Mouse (Mus musculus) kidney, postnatal 0 days (tissue): ENCODE measurements around the gene Ghrhr. TPM values are rescaled to one million over a fixed set of nuclear protein-coding genes. Genes with fewer than 3 reads are reported as not detected.

Experiments
- ATAC-seq: fragments of 200-750 bp; cut with Nextera tagmentation; replicated peaks from 2 replicates; pipeline ENCODE4 v1.8.0; 2017; ENCODE audit warnings: low read depth, moderate number of reproducible peaks, moderate TSS enrichment, moderate library complexity; ENCODE audit not compliant: low FRiP score
- DNase-seq: peaks from one replicate; pipeline ENCODE4 v3.0.0-alpha.2; 2016; ENCODE audit warnings: low spot score
- H3K27ac ChIP-seq: fragments of 300-500 bp; sonication (generic); 2 replicates; pipeline ENCODE4 v1.5.1; 2014; ENCODE audit warnings: mild to moderate bottlenecking
- H3K27me3 ChIP-seq: fragments of 300-500 bp; sonication (generic); 2 replicates; pipeline ENCODE4 v1.6.1; 2014; ENCODE audit warnings: low read length, mixed read lengths; ENCODE audit not compliant: insufficient read depth
- H3K36me3 ChIP-seq: fragments of 300-500 bp; sonication (generic); 2 replicates; pipeline ENCODE4 v1.6.1; 2014; ENCODE audit warnings: low read length, mixed read lengths; ENCODE audit not compliant: insufficient read depth
- H3K4me1 ChIP-seq: fragments of 300-500 bp; sonication (generic); replicated peaks from 2 replicates; pipeline ENCODE4 v1.6.1; 2014; ENCODE audit warnings: antibody characterized with exemption, low read length, mixed read lengths; ENCODE audit not compliant: insufficient read depth
- H3K4me2 ChIP-seq: fragments of 300-500 bp; sonication (generic); 2 replicates; pipeline ENCODE4 v1.6.1; 2014; ENCODE audit warnings: mild to moderate bottlenecking, low read length, moderate library complexity, mixed read lengths
- H3K4me3 ChIP-seq: fragments of 300-500 bp; sonication (generic); replicated peaks from 2 replicates; pipeline ENCODE4 v1.5.1; 2014; ENCODE audit warnings: low read depth, low read length
- H3K9ac ChIP-seq: fragments of 300-500 bp; sonication (generic); 2 replicates; pipeline ENCODE4 v1.6.1; 2014; ENCODE audit warnings: low read depth, low read length
- H3K9me3 ChIP-seq: fragments of 300-500 bp; sonication (generic); replicated peaks from 2 replicates; pipeline ENCODE4 v1.6.1; 2016; ENCODE audit warnings: low read length, inconsistent platforms, mixed read lengths
- CTCF ChIP-seq: IDR thresholded peaks from 2 replicates; pipeline ENCODE4 v1.5.1; 2016; ENCODE audit warnings: antibody characterized with exemption, low read depth, mild to moderate bottlenecking, moderate library complexity
- WGBS: fragments of 180-500 bp; shearing (Covaris S2); extraction: QIAGEN DNeasy Blood & Tissue Kit; methylation state at CpG from one replicate; pipeline ENCODE4 v1.1.7; 2014; 5-methylcytosine and 5-hydroxymethylcytosine counted together
- polyA plus RNA-seq: library from polyadenylated mRNA; unstranded; fragments of >200 nt; fragmentation: Nextera tagmentation; extraction: Ambion mirVana; gene quantifications from 2 replicates; pipeline ENCODE4 v1.2.1, GENCODE M21; 2015

Ghrhr gene
- polyA plus RNA-seq, 1 experiment from 2014 or later, result 0.59 TPM

GRCm38 (mm10) chr6:55418746-55419410 is 42.8 kb downstream of the Ghrhr start:
- H3K4me1 ChIP-seq, result no peaks in the 10 kb centered on the region
- DNase-seq (no peak), ATAC-seq (no peak)
- H3K36me3 ChIP-seq, result no peaks in the 10 kb centered on the region
- no peaks in the 10 kb centered on the region for H3K27me3 ChIP-seq
- TF ChIP-seq CTCF, result no peak
- no peak overlapping the region for H3K4me3 ChIP-seq
- no peak overlapping the region for H3K4me2 ChIP-seq
- no peaks in the 10 kb centered on the region for H3K9me3 ChIP-seq
- no peak overlapping the region for H3K27ac ChIP-seq
- WGBS, result 51% methylated on average over 2 of the region's 2 CpGs
- H3K9ac ChIP-seq, result no peak overlapping the region

DNA sequence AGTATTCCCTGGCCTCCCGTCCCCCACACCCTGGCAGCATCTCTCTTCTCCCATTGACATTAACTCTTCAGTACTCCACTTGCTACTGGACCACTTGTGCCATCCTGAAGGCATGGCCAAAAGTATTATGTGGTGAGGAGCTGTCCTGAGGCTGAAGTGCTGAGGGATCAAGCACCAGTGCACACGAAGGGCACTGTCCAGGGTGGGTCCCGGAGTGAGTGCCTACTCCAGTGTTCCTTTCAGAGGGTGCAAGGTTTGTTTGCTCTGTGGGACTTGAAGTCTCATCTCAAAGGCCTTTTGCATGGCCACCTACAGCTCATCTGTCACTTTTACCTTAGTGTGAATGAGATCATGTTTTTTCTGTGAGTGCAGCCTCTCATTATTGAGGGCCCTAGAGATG is 44.3 kb downstream of the Ghrhr start:
- Histone ChIP-seq H3K4me2 (no peak overlapping the region), H3K4me3 (no peak overlapping the region), H3K9me3 (no peaks in the 10 kb centered on the region), H3K9ac (no peak overlapping the region), H3K27me3 (no peaks in the 10 kb centered on the region), H3K4me1 (no peaks in the 10 kb centered on the region), H3K36me3 (no peaks in the 10 kb centered on the region), H3K27ac (no peak overlapping the region)
- ATAC-seq (no peak), DNase-seq (no peak)
- TF ChIP-seq CTCF, result no peak
- WGBS, result 56% methylated on average over 3 of the region's 3 CpGs

DNA sequence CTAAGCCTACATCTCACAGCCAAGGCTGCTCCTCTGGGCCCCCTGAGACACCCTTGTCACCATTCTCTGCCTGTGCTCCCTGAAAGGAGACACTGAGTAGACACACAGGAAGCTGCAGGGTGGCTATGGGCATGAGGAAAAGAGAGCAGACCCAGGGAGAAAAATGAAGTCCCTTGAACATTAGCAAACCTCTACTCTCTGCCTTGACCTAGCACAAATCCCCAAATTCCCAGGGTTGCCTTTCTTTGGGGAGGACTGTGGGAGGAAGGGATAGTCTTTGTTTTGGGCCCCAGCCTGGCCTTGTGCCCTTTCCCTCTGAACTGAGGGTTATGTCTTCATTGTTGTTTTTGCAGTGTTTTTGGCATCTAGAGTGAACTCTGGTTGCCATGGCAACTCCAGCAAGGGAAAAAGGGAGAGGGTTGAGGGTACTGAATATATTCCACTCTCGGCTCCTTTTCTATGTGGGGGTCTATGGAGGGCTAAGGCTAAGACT is 44.8 kb downstream of the Ghrhr start:
- Histone ChIP-seq H3K4me1 (no peaks in the 10 kb centered on the region), H3K27me3 (no peaks in the 10 kb centered on the region), H3K9ac (no peak overlapping the region), H3K4me2 (no peak overlapping the region), H3K4me3 (no peak overlapping the region), H3K9me3 (no peaks in the 10 kb centered on the region), H3K36me3 (no peaks in the 10 kb centered on the region), H3K27ac (no peak overlapping the region)
- no peak for DNase-seq
- no peak for TF ChIP-seq CTCF
- no peak for ATAC-seq
- 6% methylated on average over 1 of the region's 1 CpGs for WGBS

DNA sequence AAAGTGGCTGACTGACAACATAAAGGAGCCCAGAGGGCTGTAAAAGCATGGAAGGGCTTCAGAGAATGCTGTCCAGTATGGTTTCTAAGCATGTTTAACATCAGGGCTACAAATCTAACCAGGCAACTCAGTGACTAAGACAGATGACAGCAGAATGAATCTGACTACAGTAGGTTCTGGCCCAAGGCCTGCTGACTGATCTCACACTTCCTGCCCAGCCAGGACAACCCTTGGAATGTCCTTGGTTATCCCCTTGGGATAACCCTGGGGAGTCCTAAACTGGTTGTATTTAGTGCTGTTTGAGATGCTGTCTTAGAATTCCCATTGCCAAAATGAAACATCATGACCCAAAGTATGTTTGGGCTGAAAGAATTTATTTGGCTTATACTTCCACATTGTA is 56.0 kb downstream of the Ghrhr start:
- peak; percentile 47 for DNase-seq
- no peak for TF ChIP-seq CTCF
- Histone ChIP-seq H3K9me3 (no peaks in the 10 kb centered on the region), H3K9ac (no peak overlapping the region), H3K27ac (no peak overlapping the region), H3K36me3 (no peaks in the 10 kb centered on the region), H3K4me3 (no peak overlapping the region), H3K4me1 (no peaks in the 10 kb centered on the region), H3K4me2 (no peak overlapping the region), H3K27me3 (no peaks in the 10 kb centered on the region)
- ATAC-seq, result no peak

DNA sequence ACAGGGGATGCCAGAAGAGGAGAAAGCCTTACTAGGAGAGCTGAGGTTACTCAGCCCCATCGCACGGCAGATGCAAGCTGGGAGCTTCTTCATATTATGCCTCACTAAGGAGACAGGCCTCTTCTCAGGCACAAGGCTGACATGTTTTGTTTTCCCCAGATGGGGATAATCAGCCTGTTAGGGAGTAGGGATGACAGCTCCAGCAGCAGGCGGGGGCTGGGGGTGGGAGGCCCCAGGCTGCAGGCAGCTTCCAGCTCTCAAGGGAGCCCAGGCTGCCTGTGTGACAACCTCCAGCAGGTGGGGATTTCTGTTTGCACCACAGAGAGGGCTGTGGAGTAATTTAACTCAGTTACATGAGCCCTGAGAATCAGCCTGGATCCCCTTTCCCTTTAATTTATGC is 58.3 kb downstream of the Ghrhr start:
- Histone ChIP-seq H3K36me3 (no peaks in the 10 kb centered on the region), H3K27ac (no peak overlapping the region)
- peak; percentile 79 for DNase-seq

DNA sequence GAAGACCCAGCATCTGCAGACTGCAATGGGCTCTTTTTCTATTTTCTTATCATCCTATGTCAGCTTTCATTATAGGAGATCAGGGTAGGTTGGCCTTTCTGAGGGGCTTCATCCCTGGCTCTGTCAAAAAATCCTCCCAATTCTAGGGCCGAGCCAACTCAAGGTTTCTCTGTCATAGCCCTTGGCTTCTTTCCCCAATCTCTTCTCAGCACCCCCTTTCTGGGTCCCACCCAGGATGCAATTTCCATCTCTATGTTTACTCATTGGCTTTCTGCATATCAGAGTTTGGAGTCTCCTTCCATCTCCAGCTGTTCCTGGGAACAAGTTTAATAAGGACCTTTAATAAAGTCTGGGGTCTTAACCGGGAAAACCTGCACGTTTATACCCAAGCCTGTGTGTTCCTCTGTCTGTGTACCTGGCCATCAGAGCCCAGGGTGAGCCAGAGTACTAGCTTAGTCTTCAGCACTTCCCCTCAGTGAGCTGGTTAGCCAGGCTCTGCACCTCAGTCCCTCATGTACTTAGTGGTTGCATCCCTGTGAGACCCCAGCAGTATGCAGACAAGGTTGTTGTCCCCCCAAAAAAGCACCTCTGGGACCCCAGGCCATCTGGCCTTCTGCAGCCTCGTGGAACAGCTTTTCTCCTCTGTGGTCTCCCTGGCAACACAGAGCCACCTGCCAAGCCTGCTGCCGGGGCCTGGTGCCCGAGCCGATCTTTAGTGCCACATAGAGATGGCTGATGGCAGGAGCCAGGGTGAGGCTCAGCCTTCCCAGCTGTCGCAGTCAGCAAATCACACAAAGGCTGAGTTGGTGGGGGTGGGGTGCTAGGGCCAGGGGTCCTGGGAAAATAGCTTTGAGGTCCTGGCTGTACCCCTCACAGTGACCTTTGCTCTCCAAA is 59.4 kb downstream of the Ghrhr start:
- H3K9ac ChIP-seq, result no peak overlapping the region
- H3K27ac ChIP-seq, result no peak overlapping the region
- no peak for TF ChIP-seq CTCF
- DNase-seq (no peak), ATAC-seq (no peak)
- no peak overlapping the region for H3K4me3 ChIP-seq
- H3K9me3 ChIP-seq, result no peaks in the 10 kb centered on the region
- no peaks in the 10 kb centered on the region for H3K27me3 ChIP-seq
- 57% methylated on average over 8 of the region's 8 CpGs for WGBS
- H3K36me3 ChIP-seq, result no peaks in the 10 kb centered on the region
- no peaks in the 10 kb centered on the region for H3K4me1 ChIP-seq
- no peak overlapping the region for H3K4me2 ChIP-seq

More for the DNA sequence above, 58.3 kb downstream of the Ghrhr start:
- no peak for TF ChIP-seq CTCF
- WGBS, result 19% methylated on average over 3 of the region's 3 CpGs
- no peak overlapping the region for H3K9ac ChIP-seq
- H3K27me3 ChIP-seq, result no peaks in the 10 kb centered on the region
- H3K4me2 ChIP-seq, result no peak overlapping the region
- H3K9me3 ChIP-seq, result no peaks in the 10 kb centered on the region
- H3K4me3 ChIP-seq, result no peak overlapping the region
- ATAC-seq, result peak; percentile 72
- H3K4me1 ChIP-seq, result no peaks in the 10 kb centered on the region
